Mouse (Mus musculus) intestine, postnatal 0 days (tissue): Measurements from ENCODE around the gene Syngap1. TPM values are rescaled to one million over a fixed set of nuclear protein-coding genes. Genes with fewer than 3 reads are reported as not detected.
A peak's percentile ranks its signal among the peaks of the same experiment; 100 is the strongest.

ENCODE experiments used
- ATAC-seq: fragments of 200-750 bp; cut with Nextera tagmentation; 2 replicates; pipeline ENCODE4 v1.8.0; 2017; ENCODE audit warnings: mild to moderate bottlenecking, moderate TSS enrichment, moderate library complexity
- H3K27ac ChIP-seq: fragments of 300-500 bp; sonication (generic); 2 replicates; pipeline ENCODE4 v1.5.1; 2014; ENCODE audit warnings: mild to moderate bottlenecking, low read depth, low read length, moderate library complexity
- H3K27me3 ChIP-seq: fragments of 300-500 bp; sonication (generic); replicated peaks from 2 replicates; pipeline ENCODE4 v1.6.1; 2014; ENCODE audit warnings: low read length, mixed read lengths; ENCODE audit not compliant: control insufficient read depth, insufficient read depth
- H3K36me3 ChIP-seq: fragments of 300-500 bp; sonication (generic); 2 replicates; pipeline ENCODE4 v1.6.1; 2014; ENCODE audit warnings: mild to moderate bottlenecking, moderate library complexity; ENCODE audit not compliant: control insufficient read depth, insufficient read depth
- H3K4me1 ChIP-seq: fragments of 300-500 bp; sonication (generic); replicated peaks from 2 replicates; pipeline ENCODE4 v1.6.1; 2014; ENCODE audit warnings: antibody characterized with exemption, low read length, mixed read lengths; ENCODE audit not compliant: control insufficient read depth, insufficient read depth
- H3K4me2 ChIP-seq: fragments of 300-500 bp; sonication (generic); replicated peaks from 2 replicates; pipeline ENCODE4 v1.6.1; 2014; ENCODE audit warnings: low read depth, mild to moderate bottlenecking, moderate library complexity
- H3K4me3 ChIP-seq: fragments of 300-500 bp; sonication (generic); 2 replicates; pipeline ENCODE4 v1.5.1; 2014; ENCODE audit warnings: low read depth, low read length
- H3K9ac ChIP-seq: fragments of 300-500 bp; sonication (generic); 2 replicates; pipeline ENCODE4 v1.6.1; 2014; ENCODE audit warnings: mild to moderate bottlenecking, low read depth, low read length
- H3K9me3 ChIP-seq: fragments of 300-500 bp; sonication (generic); 2 replicates; pipeline ENCODE4 v1.6.1; 2016; ENCODE audit warnings: mixed run types; ENCODE audit not compliant: control insufficient read depth
- CTCF ChIP-seq: sonication (generic); IDR thresholded peaks from 2 replicates; pipeline ENCODE4 v1.5.1; 2016; ENCODE audit warnings: low read depth, mild to moderate bottlenecking, control low read depth, antibody characterized with exemption, moderate library complexity
- WGBS: fragments of 180-500 bp; shearing (Covaris S2); extraction: QIAGEN DNeasy Blood & Tissue Kit; methylation state at CpG from one replicate; pipeline ENCODE4 v1.1.7; 2014; 5-methylcytosine and 5-hydroxymethylcytosine counted together
- polyA plus RNA-seq: library from polyadenylated mRNA; unstranded; fragments of >200 nt; fragmentation: Nextera tagmentation; extraction: Ambion mirVana; gene quantifications from 2 replicates; pipeline ENCODE4 v1.2.1, GENCODE M21; 2015

Syngap1 gene
- polyA plus RNA-seq, 1 experiment from 2014 or later, result 0.35 TPM

DNA sequence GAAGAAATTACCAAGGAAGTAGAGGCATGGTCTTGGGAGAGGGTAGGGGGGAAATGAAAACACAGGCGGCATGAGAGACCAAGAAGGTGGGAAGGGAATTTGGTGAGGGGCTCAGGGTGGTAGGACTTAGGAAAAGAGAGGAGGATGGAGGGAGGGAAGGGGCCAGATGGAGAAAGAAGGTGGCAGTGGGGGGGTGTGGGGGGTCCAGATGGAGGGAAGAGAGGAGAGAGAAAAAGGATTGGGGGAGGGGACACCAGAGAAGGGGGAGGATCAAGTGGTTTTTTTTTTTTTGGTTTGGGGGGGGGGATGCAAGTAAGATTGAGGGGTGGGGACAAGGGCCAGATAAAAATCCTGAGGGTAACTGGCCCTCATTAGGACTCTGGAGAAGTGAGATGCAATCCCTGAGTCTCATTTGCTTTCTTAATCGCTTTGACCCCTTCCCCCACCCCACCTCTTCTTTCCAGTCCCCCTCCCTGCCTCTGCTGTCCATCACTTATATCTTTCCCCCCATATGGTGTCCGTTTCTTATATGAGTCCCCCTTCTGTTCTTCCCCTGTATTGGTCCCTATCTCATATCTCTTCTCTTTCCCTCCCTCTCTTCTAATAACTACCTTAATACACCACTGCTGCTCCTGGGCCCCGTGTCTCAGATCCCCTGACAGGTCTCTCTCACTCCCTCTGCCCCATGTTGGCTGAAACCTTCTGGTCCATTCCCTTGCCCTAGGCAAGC, 953 bp downstream of the Syngap1 start:
- no peaks in the 10 kb centered on the region for H3K27me3 ChIP-seq
- no peak for TF ChIP-seq CTCF
- ATAC-seq, result no peak
- 31% methylated on average over 4 of the region's 4 CpGs for WGBS
- peak overlapping the region; percentile 57 for H3K4me2 ChIP-seq
- 0 out of 2 replicates have a peak, but pooled peaks cover 3% of the 10 kb centered on the region for H3K36me3 ChIP-seq
- no peaks in the 10 kb centered on the region for H3K9me3 ChIP-seq
- no peak overlapping the region for H3K9ac ChIP-seq
- no peak overlapping the region for H3K27ac ChIP-seq
- H3K4me3 ChIP-seq, result peak overlapping the region; percentile 36; the same call in 1 of the 2 replicates
- no peaks in the 10 kb centered on the region for H3K4me1 ChIP-seq

DNA sequence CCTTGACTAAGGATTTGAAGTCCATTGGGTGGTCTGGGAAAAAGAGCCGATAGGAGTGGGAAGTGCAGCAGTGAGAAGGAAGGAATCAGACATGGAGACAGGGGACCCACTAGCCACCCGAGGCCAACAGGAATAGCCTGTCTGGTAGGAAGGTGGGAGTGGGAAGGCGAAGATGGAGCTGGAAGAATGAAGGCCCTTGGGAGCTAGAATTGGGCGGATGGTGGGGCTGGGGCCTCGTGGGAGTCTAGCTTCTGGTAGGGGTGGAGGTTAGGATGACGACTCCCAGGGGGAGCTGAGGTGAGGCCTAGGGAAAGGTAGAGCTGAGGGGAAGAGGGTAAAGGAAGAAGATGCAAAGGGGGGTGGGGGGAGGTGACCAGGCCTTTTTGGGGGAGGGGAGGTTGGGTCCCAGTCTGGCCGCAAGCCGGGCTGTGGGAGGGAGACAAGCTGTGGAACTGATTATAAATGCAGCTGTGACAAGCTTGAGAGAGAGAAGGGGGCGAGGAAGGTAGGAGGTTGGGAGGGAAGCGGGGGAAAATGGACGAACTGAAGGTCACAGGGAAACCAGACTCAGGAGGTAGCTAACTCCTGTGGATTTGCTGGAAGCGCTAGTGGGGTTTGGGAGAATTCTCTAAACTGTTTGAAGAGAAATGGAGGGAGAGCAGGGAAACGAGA, 4.9 kb downstream of the Syngap1 start:
- H3K4me1 ChIP-seq, result peaks cover 3% of the 10 kb centered on the region; the same call in 1 of the 2 replicates
- H3K9ac ChIP-seq, result peak overlapping the region; percentile 40
- H3K4me2 ChIP-seq, result peak overlapping the region; percentile 68
- H3K27me3 ChIP-seq, result no peaks in the 10 kb centered on the region
- H3K9me3 ChIP-seq, result no peaks in the 10 kb centered on the region
- WGBS, result 53% methylated on average over 13 of the region's 13 CpGs
- no peaks in the 10 kb centered on the region for H3K36me3 ChIP-seq
- peak overlapping the region; percentile 34 for H3K4me3 ChIP-seq
- no peak for ATAC-seq
- no peak overlapping the region for H3K27ac ChIP-seq
- TF ChIP-seq CTCF, result no peak

DNA sequence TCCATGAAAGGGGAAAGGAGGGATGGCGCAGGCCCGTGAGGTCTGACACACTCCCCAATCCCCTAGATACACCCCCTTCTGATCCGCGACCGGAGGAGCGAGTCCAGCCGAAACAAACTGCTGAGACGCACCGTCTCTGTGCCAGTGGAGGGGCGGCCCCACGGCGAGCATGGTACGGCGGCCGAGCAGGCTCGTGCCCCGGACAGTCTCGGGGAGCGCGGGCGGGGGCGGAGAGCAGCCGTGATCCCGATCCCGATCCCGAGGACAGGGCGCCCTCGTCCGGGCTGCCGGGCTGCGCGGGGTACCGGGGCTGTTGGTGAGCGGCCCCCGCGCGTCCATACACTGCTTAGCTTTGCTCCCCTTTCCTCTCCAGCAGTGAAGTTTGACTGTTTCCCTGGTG, 5.5 kb downstream of the Syngap1 start:
- H3K27ac ChIP-seq, result no peak overlapping the region

DNA sequence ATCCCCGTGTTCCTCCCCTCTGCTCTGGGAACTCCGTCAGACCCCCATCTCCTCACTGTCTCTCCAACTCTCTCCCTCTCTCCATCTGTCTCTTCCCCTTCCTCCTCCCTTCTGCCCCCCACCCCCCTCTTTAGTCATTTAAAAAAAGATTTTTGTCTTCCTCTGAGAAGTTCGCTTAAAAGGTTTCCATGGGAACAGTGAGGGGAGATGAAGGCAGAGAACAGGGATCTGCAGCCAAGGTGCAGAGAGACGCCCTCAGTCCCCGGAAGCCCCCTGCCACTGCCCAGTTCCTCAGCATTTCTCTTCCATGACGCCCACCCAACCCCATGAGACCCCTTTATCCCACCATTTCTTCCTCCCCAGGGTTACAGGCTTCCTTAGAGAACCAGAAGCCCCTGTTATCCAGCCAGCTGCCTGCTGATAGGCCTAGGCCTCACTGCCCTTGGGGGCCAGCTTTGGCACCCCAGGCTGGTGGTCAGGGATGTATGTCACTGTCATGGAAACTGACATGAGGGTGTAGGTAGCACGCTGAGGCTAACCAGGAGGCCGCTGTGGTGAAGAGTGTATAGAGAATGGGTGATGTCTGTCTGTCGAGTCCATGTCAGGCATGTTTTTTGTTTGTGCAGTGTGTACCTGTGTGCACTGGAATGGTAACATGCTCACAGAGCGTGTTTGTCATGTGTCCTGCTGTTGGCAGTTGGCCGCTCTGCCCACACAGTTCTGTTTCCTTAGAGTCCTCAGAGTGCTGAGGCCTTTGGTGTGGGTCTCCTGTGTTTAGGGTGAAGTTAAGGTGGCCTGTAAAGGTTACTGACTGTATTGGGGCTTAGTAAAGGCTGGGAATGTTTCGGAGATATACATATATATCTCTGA, 6.4 kb downstream of the Syngap1 start:
- H3K4me3 ChIP-seq, result no peak overlapping the region
- peaks cover 3% of the 10 kb centered on the region; the same call in 1 of the 2 replicates for H3K4me1 ChIP-seq
- TF ChIP-seq CTCF, result no peak
- no peak for ATAC-seq
- 84% methylated on average over 12 of the region's 12 CpGs for WGBS
- peak overlapping the region; percentile 68 for H3K4me2 ChIP-seq
- H3K27me3 ChIP-seq, result no peaks in the 10 kb centered on the region
- no peak overlapping the region for H3K9ac ChIP-seq
- no peak overlapping the region for H3K27ac ChIP-seq
- no peaks in the 10 kb centered on the region for H3K36me3 ChIP-seq
- no peaks in the 10 kb centered on the region for H3K9me3 ChIP-seq

More for the DNA sequence above, 5.5 kb downstream of the Syngap1 start:
- Histone ChIP-seq H3K36me3 (no peaks in the 10 kb centered on the region), H3K9me3 (no peaks in the 10 kb centered on the region), H3K9ac (peak overlapping the region; percentile 40), H3K4me2 (peak overlapping the region; percentile 68), H3K4me1 (peaks cover 3% of the 10 kb centered on the region; the same call in 1 of the 2 replicates), H3K4me3 (peak overlapping the region; percentile 34), H3K27me3 (no peaks in the 10 kb centered on the region)
- 5% methylated on average over 36 of the region's 37 CpGs for WGBS
- ATAC-seq, result peak; percentile 25
- TF ChIP-seq CTCF, result peak; percentile 60

DNA sequence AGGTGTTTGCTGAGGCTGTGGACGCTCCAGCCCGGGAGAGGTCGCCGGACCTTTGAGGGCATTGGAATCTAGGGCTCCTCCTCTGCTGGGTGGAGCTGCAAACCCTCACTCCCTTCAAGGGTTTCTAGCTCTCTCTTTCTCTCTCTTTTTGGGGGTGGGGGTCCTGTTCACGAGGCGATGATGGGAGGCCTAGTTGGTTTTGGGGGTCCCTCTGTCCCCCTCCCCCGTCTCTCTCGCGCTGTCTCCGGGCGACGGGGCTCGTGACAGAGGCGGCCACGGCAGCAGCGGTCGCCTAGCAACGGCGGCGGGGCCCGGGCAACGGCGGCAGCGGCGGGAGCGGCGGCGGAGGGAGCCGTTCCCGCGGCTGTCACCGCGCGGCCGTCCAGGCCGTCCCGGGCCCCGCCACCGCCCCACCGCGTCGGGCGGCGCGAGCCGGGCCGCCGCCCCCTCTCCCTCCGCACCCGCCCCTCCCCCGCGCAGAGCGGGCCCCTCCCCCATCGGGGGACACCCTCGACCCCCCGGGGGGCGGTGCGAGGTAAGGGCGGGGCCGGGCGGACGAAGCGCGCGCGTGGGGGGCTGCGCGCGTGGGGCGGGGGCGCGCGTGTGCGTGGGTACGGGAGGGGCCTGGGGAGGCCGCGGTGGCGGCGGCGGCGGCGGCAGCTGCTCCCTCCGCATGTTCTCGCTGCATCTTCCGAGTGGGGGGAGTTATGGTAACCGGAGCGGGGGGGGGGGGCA, 7.4 kb downstream of the Syngap1 start:
- WGBS, result 0% methylated on average over 22 of the region's 87 CpGs
- Histone ChIP-seq H3K9me3 (no peaks in the 10 kb centered on the region), H3K36me3 (no peaks in the 10 kb centered on the region), H3K4me3 (peak overlapping the region; percentile 69), H3K27ac (peak overlapping the region; percentile 28; the same call in 1 of the 2 replicates), H3K9ac (peak overlapping the region; percentile 45), H3K4me2 (peak overlapping the region; percentile 100), H3K4me1 (peaks cover 7% of the 10 kb centered on the region; the same call in 1 of the 2 replicates), H3K27me3 (no peaks in the 10 kb centered on the region)
- no peak for ATAC-seq
- TF ChIP-seq CTCF, result 0 out of 2 replicates have a peak, but pooled peaks have one; percentile 20
